Mouse (Mus musculus) liver, adult 2 months (tissue): ENCODE measurements around the gene Lrrc8a. TPM values are rescaled to one million over a fixed set of nuclear protein-coding genes. Genes with fewer than 3 reads are reported as not detected.

Experiments used
- DNase-seq: peaks from one replicate; pipeline ENCODE4 v3.0.0-alpha.2; 2011; ENCODE audit warnings: low read depth, low spot score; ENCODE audit errors: extremely low read depth
- H3K27ac ChIP-seq: fragments of 200-500 bp; replicated peaks from 2 replicates; pipeline ENCODE4 v1.5.1; 2012; ENCODE audit warnings: low read depth, mild to moderate bottlenecking, control low read depth, inconsistent platforms, low read length; ENCODE audit not compliant: insufficient read depth
- H3K27me3 ChIP-seq: fragments of 200-500 bp; 2 replicates; pipeline ENCODE4 v1.6.1; 2012; ENCODE audit warnings: mild to moderate bottlenecking, moderate library complexity, low read length, inconsistent platforms; ENCODE audit not compliant: control insufficient read depth, insufficient read depth
- H3K36me3 ChIP-seq: fragments of 200-500 bp; 2 replicates; pipeline ENCODE4 v1.6.1; 2012; ENCODE audit warnings: low read length, inconsistent platforms; ENCODE audit not compliant: control insufficient read depth, insufficient read depth
- H3K4me1 ChIP-seq: fragments of 200-500 bp; 2 replicates; pipeline ENCODE4 v1.6.1; 2011; ENCODE audit warnings: low read length; ENCODE audit not compliant: control insufficient read depth, insufficient read depth
- H3K4me3 ChIP-seq: fragments of 200-500 bp; 2 replicates; pipeline ENCODE4 v1.5.1; 2011; ENCODE audit warnings: low read depth, mild to moderate bottlenecking, control low read depth, low read length, moderate library complexity; ENCODE audit not compliant: insufficient read depth
- H3K79me2 ChIP-seq: fragments of 200-500 bp; 2 replicates; pipeline ENCODE4 v1.6.1; 2012; ENCODE audit warnings: inconsistent platforms, mild to moderate bottlenecking, low read length, moderate library complexity; ENCODE audit not compliant: control insufficient read depth, insufficient read depth
- H3K9ac ChIP-seq: fragments of 200-500 bp; 2 replicates; pipeline ENCODE4 v1.6.1; 2012; ENCODE audit warnings: low read depth, mild to moderate bottlenecking, control low read depth, inconsistent platforms, low read length
- CTCF ChIP-seq: fragments of 200-500 bp; IDR thresholded peaks from 2 replicates; pipeline ENCODE4 v1.5.1; 2011; ENCODE audit warnings: low read depth, low read length, control low read depth
- POLR2A ChIP-seq: fragments of 200-500 bp; IDR thresholded peaks from 2 replicates; pipeline ENCODE4 v1.6.1; 2011; ENCODE audit warnings: low read length, control low read depth; ENCODE audit not compliant: insufficient read depth; ENCODE audit errors: extremely low read depth
- WGBS: fragments of 180-500 bp; shearing (Covaris S2); methylation state at CpG from one replicate; pipeline ENCODE4 v1.1.7; 2018; 5-methylcytosine and 5-hydroxymethylcytosine counted together
- polyA plus RNA-seq: library from polyadenylated mRNA; depleted of rRNA; stranded (reverse); fragments of >200 nt; gene quantifications from 2 replicates; pipeline ENCODE4 v1.2.3, GENCODE M21; 2012; rRNA removed
- total RNA-seq: library from RNA; depleted of rRNA; stranded (reverse); fragments of >200 nt; gene quantifications from 2 replicates; pipeline ENCODE4 v1.2.3, GENCODE M21; 2014; rRNA removed

Lrrc8a gene
- total and polyA plus RNA-seq, 2 experiments: 8.5 to 22.6 TPM

GRCm38 (mm10) chr2:30311481-30311880 lies 74.0 kb downstream of the Lrrc8a start:
- peaks cover 59% of the 10 kb centered on the region for H3K36me3 ChIP-seq

More at GRCm38 (mm10) chr2:30311481-30311880, 74.0 kb downstream of the Lrrc8a start:
- Histone ChIP-seq H3K27me3 (no peaks in the 10 kb centered on the region), H3K27ac (no peak overlapping the region), H3K4me3 (no peak overlapping the region), H3K79me2 (no peaks in the 10 kb centered on the region), H3K4me1 (no peaks in the 10 kb centered on the region), H3K9ac (no peak overlapping the region)
- peak; percentile 26 for DNase-seq
- 82% methylated on average over 2 of the region's 2 CpGs for WGBS
- TF ChIP-seq CTCF: no peak
- TF ChIP-seq POLR2A: no peak

Other genes starting within 250 kb of the Lrrc8a start
- 5.5 and 7.5 TPM in 2 replicates for gene Wdr34, start 188.8 kb upstream of the Lrrc8a start, total RNA-seq
- gene Wdr34, start 188.8 kb upstream of the Lrrc8a start, polyA plus RNA-seq: 9.7 and 10.3 TPM in 2 replicates
- 64.2 and 85.1 TPM in 2 replicates for gene Set, start 180.3 kb upstream of the Lrrc8a start, total RNA-seq
- 25.9 and 26.3 TPM in 2 replicates for gene Set, start 180.3 kb upstream of the Lrrc8a start, polyA plus RNA-seq
- 0.40 and 0.74 TPM in 2 replicates for gene Pkn3, start 160.0 kb upstream of the Lrrc8a start, total RNA-seq
- gene Pkn3, start 160.0 kb upstream of the Lrrc8a start, polyA plus RNA-seq: 0.96 and 1.5 TPM in 2 replicates
- gene Zdhhc12, start 144.1 kb upstream of the Lrrc8a start, total RNA-seq: 16.8 and 26.1 TPM in 2 replicates
- 48.9 and 53.4 TPM in 2 replicates for gene Zdhhc12, start 144.1 kb upstream of the Lrrc8a start, polyA plus RNA-seq
- gene Zer1, start 113.1 kb upstream of the Lrrc8a start, total RNA-seq: 7.1 and 9.5 TPM in 2 replicates
- gene Zer1, start 113.1 kb upstream of the Lrrc8a start, polyA plus RNA-seq: 25.4 and 27.1 TPM in 2 replicates
- 25.8 and 26.6 TPM in 2 replicates for gene Tbc1d13, start 104.0 kb upstream of the Lrrc8a start, total RNA-seq
- 36.3 and 42.6 TPM in 2 replicates for gene Tbc1d13, start 104.0 kb upstream of the Lrrc8a start, polyA plus RNA-seq
- gene Endog, start 66.2 kb upstream of the Lrrc8a start, total RNA-seq: 78.7 and 101 TPM in 2 replicates
- 122 and 132 TPM in 2 replicates for gene Endog, start 66.2 kb upstream of the Lrrc8a start, polyA plus RNA-seq
- gene Spout1, start 59.3 kb upstream of the Lrrc8a start, total RNA-seq: 12.9 and 13.1 TPM in 2 replicates
- gene Spout1, start 59.3 kb upstream of the Lrrc8a start, polyA plus RNA-seq: 14.0 and 14.9 TPM in 2 replicates
- 169 and 184 TPM in 2 replicates for gene Kyat1, start 31.9 kb upstream of the Lrrc8a start, total RNA-seq
- 267 and 378 TPM in 2 replicates for gene Kyat1, start 31.9 kb upstream of the Lrrc8a start, polyA plus RNA-seq
- gene Gm28035, start 2.9 kb downstream of the Lrrc8a start, total RNA-seq: 4.2 and 5.1 TPM in 2 replicates
- 5.9 and 8.6 TPM in 2 replicates for gene Gm28035, start 2.9 kb downstream of the Lrrc8a start, polyA plus RNA-seq
- 87.4 and 97.7 TPM in 2 replicates for gene Phyhd1, start 28.5 kb downstream of the Lrrc8a start, total RNA-seq
- gene Phyhd1, start 28.5 kb downstream of the Lrrc8a start, polyA plus RNA-seq: 154 and 158 TPM in 2 replicates
- gene Gm28038, start 43.3 kb downstream of the Lrrc8a start, total RNA-seq: not detected in 2 replicates
- gene Gm28038, start 43.3 kb downstream of the Lrrc8a start, polyA plus RNA-seq: not detected in 2 replicates
- gene Dolk, start 48.6 kb downstream of the Lrrc8a start, total RNA-seq: 12.2 and 14.7 TPM in 2 replicates
- gene Dolk, start 48.6 kb downstream of the Lrrc8a start, polyA plus RNA-seq: 20.3 and 20.6 TPM in 2 replicates
- 4.1 and 6.2 TPM in 2 replicates for gene Nup188, start 48.7 kb downstream of the Lrrc8a start, total RNA-seq
- 6.0 and 9.6 TPM in 2 replicates for gene Nup188, start 48.7 kb downstream of the Lrrc8a start, polyA plus RNA-seq
- gene Sh3glb2, start 121.6 kb downstream of the Lrrc8a start, total RNA-seq: 23.3 and 23.5 TPM in 2 replicates
- gene Sh3glb2, start 121.6 kb downstream of the Lrrc8a start, polyA plus RNA-seq: 50.0 and 62.0 TPM in 2 replicates
- 30.7 and 37.2 TPM in 2 replicates for gene Miga2, start 126.5 kb downstream of the Lrrc8a start, total RNA-seq
- gene Miga2, start 126.5 kb downstream of the Lrrc8a start, polyA plus RNA-seq: 46.5 and 52.2 TPM in 2 replicates
- 8.9 and 11.2 TPM in 2 replicates for gene Dolpp1, start 154.5 kb downstream of the Lrrc8a start, total RNA-seq
- 44.8 and 47.3 TPM in 2 replicates for gene Dolpp1, start 154.5 kb downstream of the Lrrc8a start, polyA plus RNA-seq
- 9.2 and 24.3 TPM in 2 replicates for gene Crat, start 178.1 kb downstream of the Lrrc8a start, total RNA-seq
- gene Crat, start 178.1 kb downstream of the Lrrc8a start, polyA plus RNA-seq: 65.2 and 92.6 TPM in 2 replicates
- gene Ptpa, start 178.3 kb downstream of the Lrrc8a start, total RNA-seq: 18.3 and 25.1 TPM in 2 replicates
- 48.9 and 54.3 TPM in 2 replicates for gene Ptpa, start 178.3 kb downstream of the Lrrc8a start, polyA plus RNA-seq
- 0.54 and 0.55 TPM in 2 replicates for gene Ier5l, start 236.5 kb downstream of the Lrrc8a start, total RNA-seq
- gene Ier5l, start 236.5 kb downstream of the Lrrc8a start, polyA plus RNA-seq: 1.1 TPM in 2 replicates